Mouse (Mus musculus) liver, adult 2 months (tissue): ENCODE results near the gene Mier1.

Experiments used
- CTCF ChIP-seq: fragments of 200-500 bp; IDR thresholded peaks from 2 replicates; pipeline ENCODE4 v1.5.1; 2011; ENCODE audit warnings: low read depth, low read length, control low read depth
- POLR2A ChIP-seq: fragments of 200-500 bp; IDR thresholded peaks from 2 replicates; pipeline ENCODE4 v1.6.1; 2011; ENCODE audit warnings: low read length, control low read depth; ENCODE audit not compliant: insufficient read depth; ENCODE audit errors: extremely low read depth

- no peak for TF ChIP-seq POLR2A
- no peak for TF ChIP-seq CTCF
Measured at GRCm38 (mm10) chr4:103064976-103065375, 49.2 kb upstream of the Mier1 start.
